Mouse (Mus musculus) kidney, embryonic 16.5 days (tissue): ENCODE results near the gene Gm7929. TPM values are rescaled to one million over a fixed set of nuclear protein-coding genes. Genes with fewer than 3 reads are reported as not detected.
"Not testable (repeated sequence)": the region's sequence is repeated elsewhere in the genome, so short reads cannot be mapped to it uniquely, and the experiment has no call there.

Experiments
- ATAC-seq: fragments of 200-750 bp; cut with Nextera tagmentation; 2 replicates; pipeline ENCODE4 v1.8.0; 2017; ENCODE audit warnings: moderate TSS enrichment; ENCODE audit not compliant: low FRiP score, low TSS enrichment
- H3K27ac ChIP-seq: fragments of 300-500 bp; sonication (generic); 2 replicates; pipeline ENCODE4 v1.5.1; 2014; ENCODE audit warnings: low read length
- H3K27me3 ChIP-seq: fragments of 300-500 bp; sonication (generic); 2 replicates; pipeline ENCODE4 v1.6.1; 2014; ENCODE audit warnings: low read length, control low read depth, mixed read lengths; ENCODE audit not compliant: insufficient read depth
- H3K36me3 ChIP-seq: fragments of 300-500 bp; sonication (generic); 2 replicates; pipeline ENCODE4 v1.6.1; 2014; ENCODE audit warnings: low read length, control low read depth, mixed read lengths; ENCODE audit not compliant: insufficient read depth
- H3K4me1 ChIP-seq: fragments of 300-500 bp; sonication (generic); 2 replicates; pipeline ENCODE4 v1.6.1; 2014; ENCODE audit warnings: low read length, control low read depth, mixed read lengths; ENCODE audit not compliant: insufficient read depth
- H3K4me2 ChIP-seq: fragments of 300-500 bp; sonication (generic); replicated peaks from 2 replicates; pipeline ENCODE4 v1.6.1; 2014; ENCODE audit warnings: low read depth, low read length
- H3K4me3 ChIP-seq: fragments of 300-500 bp; sonication (generic); 2 replicates; pipeline ENCODE4 v1.5.1; 2014; ENCODE audit warnings: mild to moderate bottlenecking, low read length
- H3K9ac ChIP-seq: fragments of 300-500 bp; sonication (generic); replicated peaks from 2 replicates; pipeline ENCODE4 v1.6.1; 2014; ENCODE audit warnings: low read length
- H3K9me3 ChIP-seq: fragments of 300-500 bp; sonication (generic); 2 replicates; pipeline ENCODE4 v1.6.1; 2016; ENCODE audit warnings: low read length, control low read depth
- WGBS: fragments of 180-500 bp; shearing (Covaris S2); extraction: QIAGEN DNeasy Blood & Tissue Kit; methylation state at CpG from one replicate; pipeline ENCODE4 v1.1.7; 2014; 5-methylcytosine and 5-hydroxymethylcytosine counted together
- polyA plus RNA-seq: library from polyadenylated mRNA; unstranded; fragments of >200 nt; fragmentation: Nextera tagmentation; extraction: Ambion mirVana; gene quantifications from 2 replicates; pipeline ENCODE4 v1.2.1, GENCODE M21; 2015

Gm7929 gene
- not detected in 2 replicates for polyA plus RNA-seq

DNA sequence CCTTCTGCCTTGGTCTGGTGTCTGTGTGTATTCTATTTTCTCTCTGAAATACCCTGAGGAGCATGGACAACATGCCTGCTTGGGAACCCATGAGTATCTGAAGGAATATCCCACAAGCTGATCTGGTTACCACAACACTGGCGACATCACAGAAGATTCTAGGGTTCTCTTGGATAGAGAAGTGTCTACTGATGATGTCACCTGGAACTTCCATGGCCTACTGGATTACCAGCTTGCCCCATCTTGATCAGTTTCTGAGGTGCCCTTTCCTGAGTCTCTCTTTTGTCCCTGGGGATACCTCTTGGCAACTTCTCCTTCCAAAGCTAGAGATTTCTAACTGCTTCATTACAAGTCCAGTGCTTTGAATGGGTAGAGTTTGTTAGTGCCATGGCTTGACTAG is at the start of gene Gm7929:
Gm7929 (minus strand) TSS at position 101 of the 400 bp plus-strand sequence.
- H3K9ac ChIP-seq, H3K27me3 ChIP-seq, H3K4me2 ChIP-seq, H3K4me1 ChIP-seq, H3K36me3 ChIP-seq, H3K27ac ChIP-seq, H3K9me3 ChIP-seq, ATAC-seq, H3K4me3 ChIP-seq: not testable (repeated sequence)
- 100% methylated on average over 1 of the region's 1 CpGs for WGBS

DNA sequence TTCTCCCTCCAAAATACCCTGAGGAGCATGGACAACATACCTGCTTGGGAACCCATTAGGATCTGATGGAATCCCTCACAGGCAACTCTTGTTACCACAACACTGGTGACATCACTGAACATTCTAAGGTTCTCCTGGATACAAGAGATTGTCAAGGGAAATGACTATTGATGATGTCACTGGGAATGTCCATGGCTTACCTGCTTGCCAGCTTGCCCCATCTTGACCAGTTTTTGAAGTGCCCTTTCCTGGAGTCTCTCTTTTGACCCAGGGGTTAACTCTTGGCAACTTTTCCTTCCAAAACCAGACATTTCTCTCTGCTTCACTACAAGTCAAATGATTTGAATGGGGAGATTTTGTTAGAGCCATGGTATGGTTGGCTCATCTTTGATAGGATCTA is 21.9 kb upstream of the Gm7929 start, which contains the start of gene Gm47189:
Gm47189 (minus strand) TSS at position 101 of the 400 bp plus-strand sequence.
- not testable (repeated sequence) for H3K9me3 ChIP-seq, H3K27ac ChIP-seq, H3K27me3 ChIP-seq, H3K36me3 ChIP-seq, H3K4me3 ChIP-seq, H3K4me1 ChIP-seq, ATAC-seq, H3K4me2 ChIP-seq, H3K9ac ChIP-seq

DNA sequence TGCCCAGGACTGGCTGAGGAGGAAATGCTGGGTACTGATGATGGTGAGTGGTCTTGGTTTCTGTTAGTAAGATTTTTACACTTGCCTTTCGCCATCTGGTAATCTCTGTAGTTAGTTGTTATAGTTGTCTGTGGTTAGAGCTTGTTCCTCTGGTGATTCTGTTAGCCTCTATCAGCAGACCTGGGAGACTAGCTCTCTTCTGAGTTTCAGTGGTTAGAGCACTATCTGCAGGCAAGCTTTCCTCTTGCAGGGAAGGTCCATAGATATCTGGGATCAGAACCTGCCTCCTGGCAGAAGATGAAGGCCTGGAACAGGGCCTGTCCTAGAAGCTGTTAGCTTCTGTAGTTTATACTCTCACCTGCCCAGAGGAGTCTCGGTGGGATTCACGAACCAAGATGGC is 5.5 kb upstream of the Gm7929 start:
- H3K36me3 ChIP-seq, H3K27ac ChIP-seq, H3K4me1 ChIP-seq, H3K27me3 ChIP-seq, H3K9me3 ChIP-seq, H3K4me2 ChIP-seq, H3K9ac ChIP-seq, H3K4me3 ChIP-seq, ATAC-seq: not testable (repeated sequence)
- 100% methylated on average over 2 of the region's 3 CpGs for WGBS

DNA sequence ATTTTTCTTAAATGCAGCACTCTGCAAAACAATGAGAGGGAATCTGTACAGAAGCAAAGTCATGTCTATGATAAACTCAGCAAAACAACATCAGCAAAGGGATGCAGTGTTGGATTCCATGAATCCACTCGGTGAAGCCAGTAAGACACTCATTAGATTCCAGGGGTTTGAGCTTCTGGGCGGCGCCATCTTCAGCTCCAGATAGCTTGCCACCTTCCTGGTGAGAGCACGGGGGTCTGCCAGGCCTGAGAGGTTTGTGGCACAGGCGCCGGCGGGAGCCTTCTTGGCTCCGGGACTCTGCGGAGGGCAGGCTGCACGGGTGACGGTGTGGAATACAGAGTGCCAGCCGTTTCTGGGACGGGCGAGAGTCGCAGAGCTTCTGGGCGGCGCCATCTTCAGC is 27.0 kb downstream of the Gm7929 start:
- H3K27me3 ChIP-seq, ATAC-seq: not testable (repeated sequence)
- 68% methylated on average over 17 of the region's 17 CpGs for WGBS

DNA sequence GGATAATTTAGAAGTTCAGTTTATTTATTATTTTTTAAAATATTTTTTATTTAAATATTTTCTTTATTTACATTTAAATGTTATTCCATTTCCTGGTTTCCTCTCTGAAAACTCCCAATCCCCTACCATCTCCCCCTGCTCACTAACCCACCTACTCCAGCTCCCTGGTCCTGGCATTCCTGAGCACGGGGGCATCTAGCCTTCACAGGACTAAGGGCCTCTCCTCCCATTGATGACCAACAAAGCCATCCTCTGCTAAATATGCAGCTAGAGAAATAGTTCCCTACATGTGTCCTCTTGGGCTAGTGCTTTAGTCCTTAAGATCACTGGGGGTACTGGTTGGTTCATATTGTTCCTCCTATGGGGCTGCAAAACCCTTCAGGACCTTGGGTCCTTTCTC is 33.2 kb downstream of the Gm7929 start:
- H3K27me3 ChIP-seq, H3K4me1 ChIP-seq, H3K36me3 ChIP-seq, H3K9ac ChIP-seq, H3K27ac ChIP-seq, H3K4me3 ChIP-seq, H3K9me3 ChIP-seq, H3K4me2 ChIP-seq, ATAC-seq: not testable (repeated sequence)
- 79% methylated on average over 1 of the region's 1 CpGs for WGBS

More for the DNA sequence above, 27.0 kb downstream of the Gm7929 start:
- H3K27ac ChIP-seq, H3K4me3 ChIP-seq, H3K4me1 ChIP-seq, H3K9me3 ChIP-seq, H3K9ac ChIP-seq, H3K4me2 ChIP-seq, H3K36me3 ChIP-seq: not testable (repeated sequence)

DNA sequence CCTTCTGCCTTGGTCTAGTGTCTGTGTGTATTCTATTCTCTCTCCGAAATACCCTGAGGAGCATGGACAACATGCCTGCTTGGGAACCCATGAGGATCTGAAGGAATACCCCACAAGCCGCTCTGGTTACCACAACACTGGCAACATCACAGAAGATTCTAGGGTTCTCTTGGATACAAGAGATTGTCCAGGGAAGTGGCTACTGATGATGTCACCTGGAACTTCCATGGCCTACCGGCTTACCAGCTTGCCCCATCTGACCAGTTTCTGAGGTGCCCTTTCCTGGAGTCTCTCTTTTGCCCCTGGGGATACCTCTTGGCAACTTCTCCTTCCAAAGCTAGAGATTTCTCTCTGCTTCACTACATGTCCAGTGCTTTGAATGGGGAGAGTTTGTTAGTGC is 48.6 kb downstream of the Gm7929 start, which contains the start of gene Gm8068:
Gm8068 (minus strand) TSS at position 101 of the 400 bp plus-strand sequence.
- not testable (repeated sequence) for ATAC-seq, H3K36me3 ChIP-seq, H3K9me3 ChIP-seq, H3K27me3 ChIP-seq, H3K4me1 ChIP-seq, H3K9ac ChIP-seq, H3K4me3 ChIP-seq, H3K27ac ChIP-seq, H3K4me2 ChIP-seq
- WGBS, result no CpG with 5 or more reads among the region's 3 CpGs

Other genes with a start within 250 kb of the Gm7929 start
- not detected in 2 replicates for gene Gm7970, start 195.0 kb downstream of the Gm7929 start, polyA plus RNA-seq
- gene 1700049E17Rik2, start 177.4 kb downstream of the Gm7929 start, polyA plus RNA-seq, result not detected in 2 replicates
- not detected in 2 replicates for gene Gm3072, start 126.0 kb downstream of the Gm7929 start, polyA plus RNA-seq
- gene Gm3676, start 104.1 kb downstream of the Gm7929 start, polyA plus RNA-seq, result not detected in 2 replicates
- not detected in 2 replicates for gene Gm8068, start 48.7 kb downstream of the Gm7929 start, polyA plus RNA-seq
- not detected in 2 replicates for gene Gm47189, start 21.8 kb upstream of the Gm7929 start, polyA plus RNA-seq
- gene Gm7980, start 156.7 kb upstream of the Gm7929 start, polyA plus RNA-seq, result not detected in 2 replicates
- gene 1700049E17Rik1, start 174.3 kb upstream of the Gm7929 start, polyA plus RNA-seq, result not detected in 2 replicates
- not detected in 2 replicates for gene 1700024B05Rik, start 193.4 kb upstream of the Gm7929 start, polyA plus RNA-seq
- not detected in 2 replicates for gene Gm6401, start 217.3 kb upstream of the Gm7929 start, polyA plus RNA-seq
- not detected in 2 replicates for gene Gm3543, start 232.7 kb upstream of the Gm7929 start, polyA plus RNA-seq